Mouse (Mus musculus): ENCODE measurements around the gene Gm20388.

- TF ChIP-seq CTCF (IDR thresholded peaks at IDR 0.05; ENCODE audit: borderline replicate concordance, extremely low read depth, insufficient read depth, insufficient read length) (no peak), POLR2A (IDR thresholded peaks at IDR 0.05; ENCODE audit: borderline replicate concordance, extremely low read depth, insufficient read depth, insufficient read length, poor library complexity, severe bottlenecking) (no peak)
Observed at GRCm38 (mm10) chr8:121438111-121438510, 1527.5 kb downstream of the Gm20388 start.

Data from brain, embryonic 14.5 days (tissue).